Mouse (Mus musculus) layer of hippocampus, adult 2 months (tissue): ENCODE results near the gene Iqsec1. TPM values are rescaled to one million over a fixed set of nuclear protein-coding genes. Genes with fewer than 3 reads are reported as not detected.

ENCODE experiments used
- DNase-seq, 2 experiments: peaks; one replicate each; pipeline ENCODE4 v3.0.0; 2022; ENCODE audit warnings: low spot score in 2 of 2
- H3K27ac ChIP-seq: fragments of 200-600 bp; 2 replicates; pipeline ENCODE4 v1.8.1; 2022
- H3K4me3 ChIP-seq: fragments of 200-600 bp; 2 replicates; pipeline ENCODE4 v1.8.1; 2022; ENCODE audit warnings: mild to moderate bottlenecking
- CTCF ChIP-seq: fragments of 200-600 bp; conservative IDR thresholded peaks from 2 replicates; pipeline ENCODE4 v1.8.1; 2022; ENCODE audit warnings: antibody characterized with exemption, mild to moderate bottlenecking, moderate library complexity
- total RNA-seq, 2 experiments: library from RNA; stranded (reverse); gene quantifications; 2 replicates each; pipeline ENCODE4 v1.2.3; 2021

Iqsec1 gene
- total RNA-seq, 2 experiments from 2014 or later: 250 to 270 TPM

DNA sequence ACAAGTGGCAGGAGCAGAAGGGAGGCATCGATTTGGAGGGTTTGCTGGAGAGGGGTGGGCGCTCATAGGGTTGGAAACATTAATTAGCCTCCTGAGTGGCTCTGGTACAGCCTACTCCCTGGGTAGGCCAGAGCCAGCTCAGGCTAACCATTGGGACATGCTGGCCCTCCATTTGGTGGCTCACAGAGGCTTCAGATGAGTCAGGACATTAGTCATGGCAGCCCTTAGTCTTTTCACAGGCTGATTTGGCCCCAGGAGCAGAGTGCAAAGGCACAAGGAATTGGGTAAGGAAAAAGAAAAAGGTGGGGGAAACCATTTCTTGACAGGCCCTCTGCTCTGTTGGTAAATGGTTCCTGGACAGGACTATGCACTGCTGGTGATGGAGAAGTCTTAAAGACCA, 287.1 kb downstream of the Iqsec1 start:
- no peak for TF ChIP-seq CTCF
- H3K27ac ChIP-seq: 0 out of 2 replicates have a peak overlapping the region, but pooled peaks have one; percentile 67
- no peak overlapping the region for H3K4me3 ChIP-seq

DNA sequence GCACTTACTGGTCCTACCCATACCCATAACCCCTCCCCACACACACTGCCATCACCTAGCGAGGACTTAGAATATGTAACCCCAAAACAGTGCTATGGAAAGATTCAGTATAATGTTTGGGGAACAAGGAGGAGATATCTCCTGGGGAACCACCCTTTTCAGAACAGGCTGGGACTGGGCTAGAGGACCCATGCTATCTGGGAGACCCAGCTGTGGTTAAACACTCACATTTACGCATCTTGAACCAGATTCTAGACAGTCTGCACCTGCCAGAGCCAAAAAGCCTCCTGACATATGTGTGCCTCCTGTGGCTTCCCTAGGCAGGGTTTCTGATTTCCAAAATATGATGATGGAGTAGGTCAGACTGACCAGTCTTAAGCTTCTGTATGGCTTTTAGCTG, 287.7 kb downstream of the Iqsec1 start:
- Histone ChIP-seq H3K27ac (peak overlapping the region; percentile 67; the same call in 1 of the 2 replicates), H3K4me3 (no peak overlapping the region)
- DNase-seq: no peak
- no peak for TF ChIP-seq CTCF

More for the DNA sequence above, 287.1 kb downstream of the Iqsec1 start:
- DNase-seq: no peak

DNA sequence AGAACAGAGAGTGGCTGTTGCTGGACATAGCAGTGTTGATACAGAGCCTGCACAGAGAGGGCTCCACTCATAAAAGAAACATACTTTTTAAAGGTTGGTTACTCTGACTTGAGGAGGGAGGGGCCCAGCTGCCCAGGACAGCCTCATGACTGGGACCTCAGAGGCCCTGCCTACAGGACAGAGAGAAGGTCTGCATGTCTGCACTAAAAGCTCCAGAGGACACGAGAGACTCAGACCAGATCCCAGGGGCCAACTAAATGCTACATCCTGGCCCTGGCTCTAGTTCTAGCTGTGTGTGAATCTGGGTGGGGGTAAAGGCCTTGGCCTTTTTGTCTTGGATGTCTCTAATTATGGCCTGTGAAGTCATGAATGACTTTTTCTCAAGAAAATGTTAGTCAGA, 288.4 kb downstream of the Iqsec1 start:
- TF ChIP-seq CTCF: no peak
- no peak for DNase-seq
- Histone ChIP-seq H3K27ac (peak overlapping the region; percentile 67), H3K4me3 (no peak overlapping the region)

DNA sequence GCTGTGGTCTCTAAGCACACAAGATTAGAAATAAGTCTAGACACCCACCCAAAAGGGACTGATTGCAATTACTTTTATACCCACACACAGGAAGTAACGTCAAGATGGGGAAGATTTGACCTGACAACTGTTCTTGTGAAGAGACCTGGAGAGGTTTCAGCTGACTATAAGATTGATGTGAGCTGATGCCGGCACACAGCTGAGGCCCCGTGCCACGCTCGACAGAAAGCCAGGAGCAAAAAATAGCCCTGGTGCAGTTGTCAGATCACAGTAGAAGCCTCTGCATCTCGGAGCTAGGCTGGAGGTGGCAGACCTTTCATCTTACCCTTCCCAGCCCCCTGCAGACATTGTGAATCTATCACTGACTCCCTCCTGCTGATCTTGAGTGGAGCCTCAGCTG, 289.6 kb downstream of the Iqsec1 start:
- no peak for TF ChIP-seq CTCF
- Histone ChIP-seq H3K4me3 (no peak overlapping the region), H3K27ac (peak overlapping the region; percentile 67)
- DNase-seq: no peak

DNA sequence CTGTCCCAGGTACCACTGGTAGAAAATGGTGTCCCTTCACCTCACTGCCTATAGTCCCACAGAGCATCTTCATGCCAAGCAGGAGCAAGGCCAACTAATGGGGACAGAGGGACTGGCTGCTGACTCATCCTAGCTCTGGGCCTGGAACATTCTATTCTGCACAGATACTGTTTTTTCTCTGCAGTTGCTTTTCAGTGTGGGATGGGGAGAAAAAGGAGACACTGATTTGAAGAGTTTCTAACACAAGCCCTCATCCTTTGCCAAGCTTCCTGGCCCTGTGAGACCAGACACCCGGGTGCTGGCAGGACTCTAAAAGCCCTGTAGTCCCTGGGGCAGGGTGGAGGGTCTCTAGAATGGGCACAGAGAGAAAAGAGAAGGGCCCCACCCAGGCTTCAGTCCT, 292.7 kb downstream of the Iqsec1 start:
- DNase-seq: peak; percentile 51 to 56
- H3K27ac ChIP-seq: peak overlapping the region; percentile 87
- TF ChIP-seq CTCF: no peak
- H3K4me3 ChIP-seq: no peak overlapping the region

DNA sequence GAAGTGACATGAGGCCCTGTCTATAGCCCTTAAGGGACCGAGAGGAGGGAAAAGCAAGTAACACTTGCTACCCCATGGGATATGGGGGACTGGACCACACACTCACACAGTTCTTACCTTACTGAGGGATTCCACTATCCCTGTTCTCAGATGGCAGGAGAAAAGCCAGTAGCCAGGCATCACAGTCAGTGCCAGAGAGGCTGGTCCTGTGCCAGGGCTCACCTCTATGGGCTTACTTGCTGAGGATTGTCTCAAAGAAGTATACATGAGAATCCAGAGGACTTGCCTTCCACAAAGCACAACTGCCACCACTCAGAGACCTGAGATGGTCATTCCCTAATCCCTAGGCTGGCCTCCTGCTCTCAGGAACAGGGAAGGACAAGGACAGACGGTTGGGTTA, 296.1 kb downstream of the Iqsec1 start:
- H3K27ac ChIP-seq: peak overlapping the region; percentile 32; the same call in 1 of the 2 replicates
- no peak for TF ChIP-seq CTCF
- no peak for DNase-seq
- no peak overlapping the region for H3K4me3 ChIP-seq

DNA sequence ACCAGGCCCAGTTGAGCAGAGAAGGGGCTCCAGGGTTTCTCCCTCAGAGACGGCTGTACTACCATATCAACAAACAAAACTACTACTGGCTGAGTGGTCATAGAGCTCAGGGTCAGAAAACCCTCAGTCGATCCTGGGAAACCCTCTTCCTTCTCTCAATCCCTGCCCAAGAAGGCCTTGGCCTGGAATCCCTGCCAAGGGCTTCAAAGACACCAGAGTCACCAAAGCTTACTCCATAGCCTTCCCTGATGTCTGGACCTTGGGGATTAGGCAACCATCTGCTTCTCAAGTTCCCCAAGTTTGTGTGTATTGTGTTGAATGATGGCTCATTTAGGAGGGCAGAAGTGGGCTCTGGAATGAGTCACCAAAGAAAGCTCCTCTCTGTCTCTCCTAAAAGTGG, 296.6 kb downstream of the Iqsec1 start:
- TF ChIP-seq CTCF: no peak
- H3K27ac ChIP-seq: peak overlapping the region; percentile 32; the same call in 1 of the 2 replicates
- no peak overlapping the region for H3K4me3 ChIP-seq
- no peak for DNase-seq

DNA sequence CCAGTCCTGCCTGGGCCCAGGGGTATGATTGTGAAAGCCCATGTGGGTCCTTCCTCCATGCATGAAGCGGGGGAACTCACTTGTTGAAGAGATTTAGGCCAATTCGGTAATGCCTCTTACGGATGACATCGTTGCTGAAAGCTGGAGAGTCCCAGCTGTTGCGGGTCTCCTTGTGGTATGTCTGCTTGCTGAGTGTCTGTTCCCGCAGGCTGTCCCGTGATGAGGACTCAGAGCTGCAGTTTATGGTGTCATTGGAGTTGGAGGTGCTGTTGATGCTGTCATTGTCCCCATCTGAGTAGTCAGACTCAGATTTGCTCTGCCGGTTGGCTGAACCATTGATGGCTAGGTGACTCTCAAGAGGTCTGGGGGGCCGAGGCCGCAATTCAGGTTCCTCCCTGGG, 299.0 kb downstream of the Iqsec1 start:
- Histone ChIP-seq H3K27ac (peak overlapping the region; percentile 15; the same call in 1 of the 2 replicates), H3K4me3 (no peak overlapping the region)
- no peak for TF ChIP-seq CTCF
- no peak for DNase-seq

DNA sequence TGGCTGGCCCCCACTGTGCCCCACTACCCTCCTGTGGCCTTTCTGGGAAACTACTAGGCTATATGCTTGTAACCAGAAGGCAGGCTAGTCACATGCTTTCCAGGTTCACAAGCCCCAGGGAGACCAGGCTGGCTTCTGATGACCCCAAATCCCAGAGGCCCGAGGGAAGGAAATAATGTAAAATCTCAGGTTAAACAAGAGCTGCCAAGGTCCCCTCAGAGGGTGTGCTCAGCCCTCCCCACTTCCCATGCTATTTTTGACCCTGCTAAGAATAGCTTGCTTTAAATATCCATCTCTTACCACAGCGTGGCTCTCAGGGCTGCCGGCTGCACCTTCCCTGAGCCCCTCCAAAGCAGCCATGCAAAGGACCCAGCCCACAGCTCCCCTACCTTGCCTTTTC, 299.7 kb downstream of the Iqsec1 start:
- H3K4me3 ChIP-seq: peak overlapping the region; percentile 4; the same call in 1 of the 2 replicates
- peak overlapping the region; percentile 15; the same call in 1 of the 2 replicates for H3K27ac ChIP-seq
- TF ChIP-seq CTCF: 0 out of 2 replicates have a peak, but pooled peaks have one; percentile 5
- DNase-seq: no peak

DNA sequence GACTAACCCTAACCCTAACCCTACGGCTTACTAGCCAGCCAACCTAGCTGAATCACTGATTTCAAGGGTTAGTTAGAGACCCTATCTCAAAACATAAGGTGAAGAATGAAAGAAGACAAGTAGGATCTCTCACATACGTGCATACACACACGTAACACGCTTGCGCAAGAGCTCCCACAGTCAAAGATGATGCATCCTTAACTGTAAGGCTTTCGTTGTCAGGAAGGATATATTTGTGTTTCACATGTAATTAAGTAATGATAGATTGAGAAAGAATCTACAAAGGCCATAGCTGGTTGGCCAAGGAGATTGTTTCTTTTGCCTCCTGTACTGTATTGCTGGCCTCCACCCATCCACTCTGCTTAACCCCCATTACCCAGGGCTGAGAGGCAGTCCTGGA, 300.5 kb downstream of the Iqsec1 start:
- Histone ChIP-seq H3K4me3 (no peak overlapping the region), H3K27ac (no peak overlapping the region)
- no peak for DNase-seq
- TF ChIP-seq CTCF: no peak

DNA sequence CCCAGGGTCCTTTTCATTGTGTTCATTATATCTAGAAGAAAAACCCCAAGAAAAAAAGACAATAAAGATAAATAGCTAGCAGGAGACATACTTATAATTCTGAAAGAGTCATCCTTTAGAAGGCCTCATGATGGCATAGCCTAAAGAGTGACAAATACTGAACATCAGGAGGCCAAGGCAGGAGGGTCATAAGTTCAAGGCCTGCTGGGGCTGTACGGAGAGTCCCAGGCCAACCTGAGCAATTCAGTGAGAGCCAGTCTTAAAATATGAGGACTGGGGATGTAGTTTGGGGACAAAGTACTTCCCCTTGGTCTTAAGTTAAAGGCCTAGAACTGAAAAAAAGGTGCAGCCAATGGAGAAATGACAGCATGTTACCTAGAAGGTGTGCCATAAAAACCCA, 301.7 kb downstream of the Iqsec1 start:
- DNase-seq: no peak
- no peak for TF ChIP-seq CTCF
- Histone ChIP-seq H3K27ac (no peak overlapping the region), H3K4me3 (no peak overlapping the region)

DNA sequence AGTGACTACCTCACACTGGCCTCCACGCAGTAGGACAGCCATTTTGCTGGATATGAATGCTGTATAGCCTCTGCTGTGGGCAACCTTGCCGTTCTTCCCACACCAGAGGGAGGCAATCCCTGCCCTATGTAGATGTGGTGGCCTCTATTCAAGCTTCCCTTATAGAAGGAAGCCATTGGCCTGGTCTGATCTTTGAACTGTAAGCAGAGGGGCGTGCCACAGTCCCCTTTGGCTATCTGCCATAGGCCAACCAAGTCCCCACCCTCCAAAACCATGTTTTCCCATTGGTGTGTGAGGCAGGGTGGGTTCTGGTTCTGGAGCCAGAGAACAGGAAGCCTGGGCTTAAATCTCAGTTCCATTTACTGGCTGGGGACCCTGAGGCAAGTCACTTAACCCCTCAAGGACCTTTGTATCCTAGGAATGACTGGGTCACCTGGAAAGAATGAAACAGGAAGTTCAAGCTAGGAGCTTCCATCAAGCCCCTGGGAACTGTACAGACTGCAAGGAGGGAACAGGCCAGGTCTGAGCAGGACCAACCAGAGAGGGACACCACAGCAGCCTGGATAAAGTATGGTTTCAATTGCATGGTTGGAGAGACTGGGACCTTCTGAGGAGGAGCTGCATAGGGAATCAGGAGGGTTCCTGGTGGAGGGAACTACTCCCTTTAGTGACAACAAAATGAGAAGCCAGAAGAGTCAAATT, 304.5 kb downstream of the Iqsec1 start:
- Histone ChIP-seq H3K27ac (no peak overlapping the region), H3K4me3 (no peak overlapping the region)
- no peak for TF ChIP-seq CTCF
- DNase-seq: no peak

DNA sequence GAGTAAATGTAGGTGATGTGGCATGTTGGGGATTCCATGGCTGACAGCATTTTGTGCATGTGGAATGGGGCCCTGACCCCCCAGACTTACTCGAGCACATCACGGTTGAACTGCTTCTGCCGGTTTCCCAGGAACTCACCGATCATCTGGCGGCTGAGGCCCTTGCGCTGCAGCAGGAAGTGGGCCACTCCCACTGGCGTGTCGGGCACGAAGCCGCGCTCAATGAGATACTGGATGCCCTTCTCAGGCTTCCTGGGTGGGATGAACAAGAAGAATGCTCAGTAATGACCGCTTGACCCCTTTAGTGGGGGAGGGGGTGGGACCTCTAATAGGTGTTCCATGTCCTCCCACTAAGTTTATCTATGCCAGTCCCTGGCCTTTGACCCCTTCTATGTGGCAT, 308.1 kb downstream of the Iqsec1 start:
- no peak for DNase-seq
- H3K27ac ChIP-seq: no peak overlapping the region
- no peak for TF ChIP-seq CTCF

DNA sequence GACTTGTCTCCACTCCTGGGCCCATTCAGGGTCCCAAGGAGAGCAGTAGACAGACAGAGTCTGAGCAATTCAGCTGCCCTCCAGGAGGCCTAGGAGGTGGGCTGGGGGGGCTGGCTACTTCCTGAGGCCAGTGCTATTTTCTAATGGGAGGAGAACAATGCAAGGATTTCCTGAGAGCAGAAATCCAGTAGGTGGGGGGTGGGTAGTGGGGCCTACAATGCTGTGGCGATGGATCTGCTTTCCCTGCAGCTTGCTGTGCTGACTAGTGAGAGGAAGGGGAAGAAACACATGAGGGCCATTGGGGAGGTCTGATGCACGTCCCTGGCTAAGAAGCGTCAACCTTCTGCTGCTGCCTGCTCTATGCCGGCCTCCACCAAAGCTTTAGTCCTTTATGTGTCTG, 309.7 kb downstream of the Iqsec1 start:
- H3K27ac ChIP-seq: no peak overlapping the region
- H3K4me3 ChIP-seq: no peak overlapping the region
- no peak for DNase-seq
- TF ChIP-seq CTCF: no peak

More for the DNA sequence above, 308.1 kb downstream of the Iqsec1 start:
- no peak overlapping the region for H3K4me3 ChIP-seq

DNA sequence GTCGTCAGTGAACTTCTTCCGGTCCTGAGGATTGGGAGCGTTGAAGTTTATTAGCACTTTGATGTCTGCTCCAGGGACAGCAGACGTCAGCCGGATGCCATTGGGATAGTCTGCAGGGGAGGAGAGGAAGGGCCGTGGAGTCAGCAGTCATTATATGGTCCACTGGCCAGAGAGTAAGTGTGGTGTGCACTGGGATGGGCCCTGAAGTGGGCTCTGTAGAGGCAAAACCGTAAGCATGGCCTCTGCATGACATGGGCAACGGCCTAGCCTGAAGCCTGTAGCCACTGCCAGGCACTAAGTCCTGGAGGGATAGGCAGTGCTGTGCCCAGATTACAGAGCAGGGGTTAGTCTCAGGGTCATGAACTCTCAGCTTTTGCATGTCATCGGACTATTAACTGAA, 319.8 kb downstream of the Iqsec1 start:
- no peak for TF ChIP-seq CTCF
- no peak for DNase-seq
- Histone ChIP-seq H3K4me3 (no peak overlapping the region), H3K27ac (no peak overlapping the region)
